Mouse (Mus musculus) layer of hippocampus, postnatal 14 days (tissue): ENCODE data around the gene Tapbpl. TPM values are rescaled to one million over a fixed set of nuclear protein-coding genes. Genes with fewer than 3 reads are reported as not detected.
A peak's percentile ranks its signal among the peaks of the same experiment; 100 is the strongest.
"Not testable (repeated sequence)": the region's sequence is repeated elsewhere in the genome, so short reads cannot be mapped to it uniquely, and the experiment has no call there.

ENCODE experiments used
- DNase-seq, 2 experiments: peaks; one replicate each; pipeline ENCODE4 v3.0.0; 2021 to 2022; ENCODE audit warnings: low spot score in 2 of 2, mixed read lengths in 1 of 2
- long read RNA-seq, 2 experiments: library from polyadenylated mRNA; stranded (forward); transcript quantifications; one replicate each; pipeline ENCODE4 v2.0.0; 2021
- total RNA-seq, 2 experiments: library from RNA; stranded (reverse); gene quantifications; 2 replicates each; pipeline ENCODE4 v1.2.3; 2021

Gene Tapbpl
- total RNA-seq: 1 to 10 TPM; 2.9 to 3.1 TPM
- long read RNA-seq, experiment 1, partial matches to known transcripts: 0 of 3 reads
- long read RNA-seq, experiment 1, other reads (novel, unspliced or antisense): 2 of 3 reads
- long read RNA-seq, experiment 2, partial matches to known transcripts: 0 of 2 reads
- long read RNA-seq, experiment 2, other reads (novel, unspliced or antisense): 0 of 2 reads

DNA sequence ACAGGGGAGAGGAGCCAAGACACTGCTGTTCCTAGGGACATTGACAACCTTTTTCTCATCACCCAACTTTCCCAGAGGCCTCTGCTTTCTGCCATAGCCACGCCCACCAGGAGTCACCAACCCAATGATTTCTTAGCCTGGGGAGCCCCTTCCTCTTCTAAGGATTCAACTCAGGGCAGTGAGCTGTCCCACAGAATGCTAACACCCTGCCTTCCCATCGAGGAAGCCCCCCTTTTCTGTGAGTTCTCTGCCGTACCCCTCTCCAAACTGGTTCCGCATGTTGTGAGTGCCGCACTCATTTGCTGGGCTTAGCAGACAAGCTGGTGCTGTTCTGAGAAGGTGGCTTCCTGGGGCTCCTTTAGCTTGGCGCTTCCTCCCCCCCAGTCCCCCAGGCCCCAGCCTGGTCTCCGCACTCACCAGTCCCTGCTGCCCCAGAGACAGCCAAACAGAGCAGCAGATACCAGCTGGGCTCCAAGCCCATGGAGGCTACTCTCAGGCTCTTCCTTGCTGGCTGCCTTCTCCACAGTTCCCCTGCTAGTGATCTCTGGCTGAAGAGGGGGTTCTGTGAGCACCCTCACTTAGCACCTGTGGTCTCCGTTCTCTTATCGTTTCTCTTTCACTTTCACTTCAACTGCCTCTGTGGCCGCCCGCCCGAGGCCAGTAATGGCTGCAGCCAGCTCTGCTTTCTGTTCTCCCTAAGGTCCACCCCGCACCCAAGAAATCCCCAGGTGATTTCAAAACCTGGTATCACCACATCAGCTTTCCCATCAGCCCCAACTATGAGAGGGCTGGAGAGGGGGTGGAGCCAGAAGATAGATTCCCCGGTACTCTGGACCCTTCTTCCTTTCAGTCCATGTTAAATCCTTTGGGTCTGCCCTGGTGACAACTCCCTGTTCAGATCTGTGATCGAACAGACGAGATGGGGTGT lies at the start of gene Tapbpl:
Tapbpl (minus strand) TSS at position 744 of the 928 bp plus-strand sequence.
- DNase-seq: peak; percentile 34 to 53

- no peak for DNase-seq
Measured at GRCm38 (mm10) chr6:125279729-125280128, 48.1 kb upstream of the Tapbpl start.

DNA sequence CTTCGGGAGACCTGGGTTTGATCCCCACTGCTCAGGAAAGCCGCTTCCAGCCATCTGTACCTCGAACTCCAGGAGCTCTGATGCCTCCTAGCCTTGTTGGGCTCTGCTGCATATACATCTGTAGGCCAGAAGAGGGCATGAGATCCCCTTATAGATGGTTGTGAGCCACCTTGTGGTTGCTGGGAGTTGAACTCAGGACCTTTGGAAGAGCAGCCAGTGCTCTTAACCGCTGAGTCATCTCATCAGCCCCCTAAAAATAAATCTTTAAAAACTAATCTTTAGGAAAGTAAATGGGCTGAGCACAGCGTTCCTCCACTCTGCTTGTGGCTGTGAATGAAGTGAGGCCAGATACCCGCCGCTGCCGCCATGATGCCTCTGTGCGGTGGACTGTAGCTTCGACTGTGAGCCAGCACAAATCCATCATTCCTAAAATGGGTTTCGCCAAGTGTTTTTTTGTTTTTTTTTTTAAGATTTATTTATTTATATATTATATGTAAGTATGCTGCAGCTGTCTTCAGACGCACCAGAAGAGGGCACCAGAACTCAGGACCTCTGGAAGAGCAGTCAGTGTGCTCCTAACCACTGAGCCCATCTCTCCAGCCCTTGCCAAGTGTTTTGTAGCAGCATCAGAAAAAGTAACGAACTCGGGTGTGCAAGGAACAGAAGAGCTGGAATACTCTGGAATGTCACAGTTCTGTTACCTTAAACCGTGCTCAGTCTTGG lies 43.3 kb upstream of the Tapbpl start:
- peak in 1 of 2 experiments; percentile 35 for DNase-seq

GRCm38 (mm10) chr6:125272228-125272785 lies 40.6 kb upstream of the Tapbpl start:
- no peak for DNase-seq

- peak; percentile 88 to 93 for DNase-seq
Measured at GRCm38 (mm10) chr6:125271455-125272227, 40.0 kb upstream of the Tapbpl start.

GRCm38 (mm10) chr6:125268799-125269198 lies 37.1 kb upstream of the Tapbpl start:
- DNase-seq: no peak

- no peak for DNase-seq
Measured at GRCm38 (mm10) chr6:125267469-125267868, 35.8 kb upstream of the Tapbpl start.

- DNase-seq: not testable (repeated sequence)
Measured at GRCm38 (mm10) chr6:125266600-125266999, 34.9 kb upstream of the Tapbpl start.

DNA sequence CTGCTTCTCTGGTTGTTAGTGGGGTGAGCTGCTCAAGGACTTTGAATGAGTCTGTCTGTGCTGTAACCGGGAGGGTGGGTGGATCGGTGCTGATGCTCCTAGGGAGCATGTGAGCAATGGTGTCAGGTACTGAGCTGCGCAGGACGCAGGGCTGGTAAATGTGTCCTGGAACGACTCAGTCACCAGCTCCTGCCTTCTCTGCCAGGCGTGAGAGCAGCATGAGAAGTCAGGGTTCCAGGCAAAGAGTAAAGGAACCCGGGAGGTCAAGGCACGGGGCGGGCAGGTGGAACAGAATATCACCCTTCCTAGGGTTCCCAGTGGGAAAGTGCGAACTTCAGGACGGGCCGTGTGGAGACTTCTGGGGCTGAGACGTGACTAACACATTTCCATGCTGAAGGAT lies 34.4 kb upstream of the Tapbpl start:
- no peak for DNase-seq

- DNase-seq: no peak
Measured at GRCm38 (mm10) chr6:125265239-125265638, 33.6 kb upstream of the Tapbpl start.

DNA sequence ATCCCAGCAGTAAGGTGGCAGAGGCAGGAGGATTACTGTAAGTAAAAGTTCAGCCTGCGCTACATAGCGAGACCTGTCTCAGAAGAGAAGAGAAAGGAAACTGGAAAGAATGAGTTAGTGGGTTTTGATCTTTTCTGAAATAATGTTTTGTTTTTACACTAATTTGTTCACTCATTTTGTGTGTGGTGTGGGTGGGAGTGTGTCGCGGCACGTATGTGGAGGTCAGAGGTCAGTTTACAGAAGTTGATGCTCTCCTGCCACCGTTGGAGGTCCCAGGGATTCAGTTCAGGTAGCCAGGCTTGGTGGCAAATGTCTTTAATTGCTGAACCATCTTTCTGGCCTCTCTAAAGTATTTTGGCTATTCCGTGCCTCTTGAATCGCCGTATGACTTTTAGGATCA lies 32.6 kb upstream of the Tapbpl start:
- DNase-seq: no peak

DNA sequence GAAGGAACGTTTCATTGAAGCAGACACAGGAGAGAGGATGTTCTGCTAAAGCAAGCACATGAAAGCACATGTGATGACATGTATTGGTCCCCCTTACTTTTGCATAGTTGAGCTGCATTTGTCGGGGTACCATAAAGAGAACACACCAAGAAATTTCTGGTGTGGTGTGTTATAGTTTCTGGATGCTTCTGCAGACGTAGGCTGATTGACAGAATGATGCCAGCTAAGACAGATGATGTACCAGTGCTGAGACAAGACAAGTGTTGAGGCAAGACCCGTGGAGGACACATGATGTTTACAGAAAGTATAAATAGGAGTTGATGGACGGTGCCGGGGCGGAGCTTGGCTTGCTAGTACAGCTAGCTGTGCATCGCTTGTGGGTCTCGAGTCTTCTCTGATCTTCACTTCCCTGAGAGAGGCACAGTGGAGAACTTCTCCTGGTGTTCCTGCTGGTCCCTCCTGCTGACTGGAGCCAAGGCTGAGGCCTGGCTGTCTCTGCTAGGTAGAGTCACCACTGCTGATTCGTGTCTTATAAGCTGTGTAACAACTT lies 28.4 kb upstream of the Tapbpl start:
- DNase-seq: no peak

DNA sequence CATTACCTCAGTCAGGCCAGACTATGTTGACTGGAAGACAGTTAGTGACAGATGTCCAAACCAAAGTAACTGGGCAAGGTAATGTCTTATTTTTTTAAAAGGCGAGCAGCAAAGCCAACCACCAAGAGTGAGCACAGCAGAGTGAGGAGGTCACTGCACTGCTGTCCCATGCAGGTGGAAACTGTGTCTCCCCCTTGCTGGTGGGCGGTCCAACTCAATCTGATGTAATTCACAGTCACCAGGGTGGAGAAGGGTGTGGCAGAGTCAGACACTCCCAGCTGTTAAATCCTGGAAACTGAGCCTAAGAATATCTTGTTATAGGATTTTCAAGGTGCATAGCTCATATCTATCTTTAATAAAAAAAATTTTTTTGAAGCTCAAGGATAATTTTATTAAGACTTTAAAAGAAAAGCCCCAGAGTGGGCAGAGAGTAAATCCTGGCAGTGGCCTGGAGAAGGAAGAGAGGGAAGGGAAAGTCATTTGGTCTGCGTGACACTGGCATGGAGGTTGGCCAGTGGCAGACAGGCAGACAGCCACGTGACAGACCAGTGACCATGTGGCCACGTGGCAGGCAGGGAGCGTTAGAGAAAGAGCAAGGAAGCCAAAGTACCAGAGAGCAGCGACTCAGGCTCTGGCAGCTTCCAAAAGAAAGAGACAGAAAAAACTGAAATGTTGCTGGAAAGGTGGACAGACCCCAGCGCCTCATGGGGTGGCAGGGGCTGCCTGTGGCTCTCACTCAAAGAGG lies 24.7 kb upstream of the Tapbpl start:
- peak in 1 of 2 experiments; percentile 39 for DNase-seq

DNA sequence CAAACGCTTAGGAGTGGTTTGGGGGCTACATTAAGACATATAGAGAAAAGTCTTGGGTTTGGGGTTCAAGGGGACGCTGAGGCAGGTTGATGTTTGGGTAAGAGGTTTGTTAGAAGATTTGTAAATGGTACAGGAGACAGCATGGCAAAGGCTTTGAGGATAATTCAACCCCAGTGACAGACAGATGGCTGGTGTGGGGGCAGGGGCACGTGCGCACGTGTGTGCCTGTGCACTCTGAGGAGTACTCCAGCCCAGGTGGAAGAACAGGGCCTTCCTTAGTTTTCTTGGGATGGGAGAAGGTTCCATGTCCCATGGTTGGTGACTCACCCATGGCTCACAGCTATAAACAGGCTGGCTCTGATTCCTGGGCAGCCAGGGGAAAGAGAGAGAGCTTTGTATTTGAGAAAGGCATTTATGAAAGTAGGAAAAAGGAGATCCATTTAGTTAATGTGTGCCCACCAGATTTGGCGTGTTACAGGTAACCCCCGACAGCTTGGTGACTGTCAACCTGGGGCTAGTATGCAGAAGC lies 23.9 kb upstream of the Tapbpl start:
- no peak for DNase-seq

- no peak for DNase-seq
Measured at GRCm38 (mm10) chr6:125253863-125254715, 22.4 kb upstream of the Tapbpl start.

DNA sequence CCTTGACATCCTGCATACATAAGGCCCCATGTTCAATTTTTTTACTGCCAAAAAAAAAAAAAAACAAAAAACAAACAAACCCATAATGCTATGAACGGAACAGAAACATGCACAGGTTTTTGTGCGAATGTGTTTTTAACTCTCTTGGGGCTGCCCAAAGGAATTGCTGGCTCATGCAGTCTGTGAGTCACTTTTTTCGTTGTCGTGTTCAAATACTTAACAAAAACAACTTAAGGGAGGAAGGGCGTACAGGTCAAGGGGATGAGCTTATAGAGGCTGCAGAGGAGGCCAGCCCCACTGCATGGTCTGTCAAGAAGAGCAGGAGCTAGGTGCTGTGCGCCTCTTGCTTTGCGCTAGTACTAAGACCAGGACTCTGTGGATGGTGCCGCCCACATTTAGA lies 21.1 kb upstream of the Tapbpl start:
- DNase-seq: no peak

DNA sequence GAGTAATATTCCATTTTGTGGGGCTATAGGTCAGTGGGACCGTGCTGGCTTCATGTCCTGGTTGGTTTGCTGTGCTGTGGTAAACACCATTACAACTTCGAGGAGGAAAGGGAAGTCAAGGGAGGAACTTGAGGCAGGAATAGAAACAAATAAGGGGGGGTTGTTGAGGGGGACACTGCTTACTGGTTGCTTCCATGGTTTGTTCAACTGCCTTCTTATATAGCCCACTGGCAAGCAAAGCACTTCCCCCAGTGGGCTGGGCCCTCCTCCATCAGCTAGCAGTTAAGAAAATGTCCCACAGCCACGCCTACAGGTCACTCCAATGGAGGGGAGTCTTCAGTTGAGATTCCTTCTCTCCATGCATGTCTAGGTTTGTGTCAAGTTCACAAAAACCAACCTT lies 20.6 kb upstream of the Tapbpl start:
- no peak for DNase-seq

DNA sequence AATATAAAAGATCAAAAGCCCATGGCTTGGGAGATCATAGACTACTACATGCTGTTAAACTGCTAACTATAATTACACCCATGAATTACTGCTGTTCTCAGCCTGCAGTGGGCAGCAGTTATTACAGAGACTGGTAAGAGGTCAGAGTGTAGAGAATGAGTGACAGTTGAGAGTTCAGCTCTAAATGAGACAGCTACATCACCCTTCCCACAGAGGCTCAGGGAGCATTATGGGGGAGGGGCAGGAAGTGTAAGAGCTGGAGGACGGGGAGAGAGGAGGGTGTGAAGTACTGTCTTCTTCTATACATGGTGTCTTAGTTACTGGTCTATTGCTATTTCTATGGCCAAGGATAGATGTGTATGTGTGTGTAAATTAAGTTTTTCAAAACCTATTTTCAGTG lies 12.9 kb upstream of the Tapbpl start:
- DNase-seq: no peak
